Mouse (Mus musculus): ENCODE results near the gene Tpst2.
"Not testable (repeated sequence)": the region's sequence is repeated elsewhere in the genome, so short reads cannot be mapped to it uniquely, and the experiment has no call there.

Gene Tpst2

GRCm38 (mm10) chr5:112295564-112295963 lies 19.1 kb downstream of the Tpst2 start:
- in situ Hi-C loops (cut with MboI, MseI), result no loop called here

- in situ Hi-C loops (cut with MboI, MseI), result no loop called here
These were observed 20.1 kb downstream of the Tpst2 start for GRCm38 (mm10) chr5:112296404-112297181.

GRCm38 (mm10) chr5:112297257-112297656 lies 20.8 kb downstream of the Tpst2 start:
- in situ Hi-C loops (cut with MboI, MseI), result no loop called here

GRCm38 (mm10) chr5:112298226-112298988 lies 21.9 kb downstream of the Tpst2 start:
- in situ Hi-C loops (cut with MboI, MseI), result no loop called here

- in situ Hi-C loops (cut with MboI, MseI), result no loop called here
These were observed 22.9 kb downstream of the Tpst2 start for GRCm38 (mm10) chr5:112299399-112299798.

GRCm38 (mm10) chr5:112300112-112300511 lies 23.6 kb downstream of the Tpst2 start:
- in situ Hi-C loops (cut with MboI, MseI), result loop anchor here (10.0 kb wide), 1 partner anchor 545 kb away; no protein-coding TSS in a partner anchor

- in situ Hi-C loops (cut with MboI, MseI), result loop anchor here (10.0 kb wide), 1 partner anchor 546 kb away; no protein-coding TSS in a partner anchor
These were observed 24.3 kb downstream of the Tpst2 start for GRCm38 (mm10) chr5:112300721-112301308.

GRCm38 (mm10) chr5:112301694-112302093 lies 25.2 kb downstream of the Tpst2 start:
- in situ Hi-C loops (cut with MboI, MseI), result loop anchor here (10.0 kb wide), 1 partner anchor 547 kb away; no protein-coding TSS in a partner anchor

GRCm38 (mm10) chr5:112302310-112302709 lies 25.8 kb downstream of the Tpst2 start:
- in situ Hi-C loops (cut with MboI, MseI), result loop anchor here (10.0 kb wide), 1 partner anchor 548 kb away; no protein-coding TSS in a partner anchor

- in situ Hi-C loops (cut with MboI, MseI), result loop anchor here (10.0 kb wide), 1 partner anchor 551 kb away; no protein-coding TSS in a partner anchor
These were observed 29.4 kb downstream of the Tpst2 start for GRCm38 (mm10) chr5:112305842-112306241.

GRCm38 (mm10) chr5:112313222-112313885 lies 36.9 kb downstream of the Tpst2 start:
- in situ Hi-C loops (cut with MboI, MseI), result no loop called here

- in situ Hi-C loops (cut with MboI, MseI), result no loop called here
These were observed 40.0 kb downstream of the Tpst2 start for GRCm38 (mm10) chr5:112316468-112316867.

- in situ Hi-C loops (cut with MboI, MseI), result no loop called here
These were observed 40.8 kb downstream of the Tpst2 start for GRCm38 (mm10) chr5:112317328-112317727.

GRCm38 (mm10) chr5:112319343-112319742 lies 42.9 kb downstream of the Tpst2 start:
- in situ Hi-C loops (cut with MboI, MseI), result not testable (repeated sequence)

- in situ Hi-C loops (cut with MboI, MseI), result no loop called here
These were observed 43.9 kb downstream of the Tpst2 start for GRCm38 (mm10) chr5:112320379-112320778.

GRCm38 (mm10) chr5:112320936-112321335 lies 44.4 kb downstream of the Tpst2 start:
- in situ Hi-C loops (cut with MboI, MseI), result no loop called here

GRCm38 (mm10) chr5:112321376-112321775 lies 44.9 kb downstream of the Tpst2 start:
- in situ Hi-C loops (cut with MboI, MseI), result no loop called here

- in situ Hi-C loops (cut with MboI, MseI), result no loop called here
These were observed 46.8 kb downstream of the Tpst2 start for GRCm38 (mm10) chr5:112323246-112323645.

GRCm38 (mm10) chr5:112324637-112325545 lies 48.4 kb downstream of the Tpst2 start:
- in situ Hi-C loops (cut with MboI, MseI), result no loop called here
